Mouse (Mus musculus): Measurements from ENCODE around the gene Tjp1. TPM values are rescaled to one million over a fixed set of nuclear protein-coding genes. Genes with fewer than 3 reads are reported as not detected.

Gene Tjp1
- 28.3 and 30.3 TPM in 2 replicates for polyA plus RNA-seq (2014; fragmentation: Nextera tagmentation; extraction: Ambion mirVana)

GRCm38 (mm10) chr7:65527071-65528007 lies at the start of gene Tjp1:
TSS of gene Tjp1 (minus strand) at chr7:65527781.
- Histone ChIP-seq H3K27ac (ENCODE audit: low read depth, low read length) (no peak within 1 kb of the TSS), H3K9ac (ENCODE audit: low read length) (peak within 1 kb of the TSS; percentile 61), H3K4me2 (ENCODE audit: low read depth, low read length, severe bottlenecking) (peak within 1 kb of the TSS; percentile 89), H3K4me3 (ENCODE audit: low read depth, low read length) (peak within 1 kb of the TSS; percentile 66), H3K9me3 (ENCODE audit: control insufficient read depth, low read length) (no peaks in the 10 kb centered on the region), H3K27me3 (ENCODE audit: control insufficient read depth, insufficient read depth, low read length) (peaks cover 11% of the 10 kb centered on the region), H3K36me3 (ENCODE audit: control insufficient read depth, insufficient read depth, low read length) (no peaks in the 10 kb centered on the region), H3K4me1 (replicated peaks; ENCODE audit: control insufficient read depth, insufficient read depth, low read length) (no peaks in the 10 kb centered on the region; the same call in 1 of the 2 replicates)
- ATAC-seq (replicated peaks; ENCODE audit: low FRiP score) (peak; percentile 78), DNase-seq (ENCODE audit: low spot score) (peak; percentile 81)
- under 1% methylated on average over 112 of the region's 115 CpGs for WGBS

GRCm38 (mm10) chr7:65577118-65577517 lies 49.5 kb upstream of the Tjp1 start:
- H3K4me1 ChIP-seq (replicated peaks; ENCODE audit: control insufficient read depth, insufficient read depth, low read length), result no peaks in the 10 kb centered on the region
- WGBS, result 55% methylated on average over 12 of the region's 12 CpGs
- no peaks in the 10 kb centered on the region for H3K9me3 ChIP-seq (ENCODE audit: control insufficient read depth, low read length)
- no peaks in the 10 kb centered on the region for H3K36me3 ChIP-seq (ENCODE audit: control insufficient read depth, insufficient read depth, low read length)
- H3K9ac ChIP-seq (ENCODE audit: low read length), result no peak overlapping the region
- no peak overlapping the region for H3K4me3 ChIP-seq (ENCODE audit: low read depth, low read length)
- ATAC-seq (replicated peaks; ENCODE audit: low FRiP score) (no peak), DNase-seq (ENCODE audit: low spot score) (peak; percentile 60)
- H3K27me3 ChIP-seq (ENCODE audit: control insufficient read depth, insufficient read depth, low read length), result no peaks in the 10 kb centered on the region
- no peak overlapping the region for H3K27ac ChIP-seq (ENCODE audit: low read depth, low read length)
- no peak overlapping the region for H3K4me2 ChIP-seq (ENCODE audit: low read depth, low read length, severe bottlenecking)

- Histone ChIP-seq H3K9ac (ENCODE audit: low read length) (no peak overlapping the region), H3K27me3 (ENCODE audit: control insufficient read depth, insufficient read depth, low read length) (no peaks in the 10 kb centered on the region), H3K27ac (ENCODE audit: low read depth, low read length) (no peak overlapping the region), H3K4me1 (replicated peaks; ENCODE audit: control insufficient read depth, insufficient read depth, low read length) (no peaks in the 10 kb centered on the region), H3K4me3 (ENCODE audit: low read depth, low read length) (no peak overlapping the region), H3K36me3 (ENCODE audit: control insufficient read depth, insufficient read depth, low read length) (no peaks in the 10 kb centered on the region), H3K4me2 (ENCODE audit: low read depth, low read length, severe bottlenecking) (no peak overlapping the region), H3K9me3 (ENCODE audit: control insufficient read depth, low read length) (no peaks in the 10 kb centered on the region)
- DNase-seq (ENCODE audit: low spot score), result no peak
- 65% methylated on average over 5 of the region's 5 CpGs for WGBS
- ATAC-seq (replicated peaks; ENCODE audit: low FRiP score), result no peak
Measured at GRCm38 (mm10) chr7:65572731-65573130, 45.1 kb upstream of the Tjp1 start.

- Histone ChIP-seq H3K4me3 (ENCODE audit: low read depth, low read length) (no peak overlapping the region), H3K36me3 (ENCODE audit: control insufficient read depth, insufficient read depth, low read length) (no peaks in the 10 kb centered on the region), H3K27me3 (ENCODE audit: control insufficient read depth, insufficient read depth, low read length) (no peaks in the 10 kb centered on the region), H3K4me2 (ENCODE audit: low read depth, low read length, severe bottlenecking) (no peak overlapping the region), H3K4me1 (replicated peaks; ENCODE audit: control insufficient read depth, insufficient read depth, low read length) (no peaks in the 10 kb centered on the region), H3K9me3 (ENCODE audit: control insufficient read depth, low read length) (no peaks in the 10 kb centered on the region), H3K27ac (ENCODE audit: low read depth, low read length) (no peak overlapping the region), H3K9ac (ENCODE audit: low read length) (no peak overlapping the region)
- WGBS, result 84% methylated on average over 4 of the region's 4 CpGs
- no peak for ATAC-seq (replicated peaks; ENCODE audit: low FRiP score)
- DNase-seq (ENCODE audit: low spot score), result no peak
Measured at GRCm38 (mm10) chr7:65570691-65571090, 43.1 kb upstream of the Tjp1 start.

GRCm38 (mm10) chr7:65555996-65556395 lies 28.4 kb upstream of the Tjp1 start:
- DNase-seq (ENCODE audit: low spot score) (no peak), ATAC-seq (replicated peaks; ENCODE audit: low FRiP score) (no peak)
- WGBS, result 14% methylated on average over 1 of the region's 1 CpGs
- Histone ChIP-seq H3K4me1 (replicated peaks; ENCODE audit: control insufficient read depth, insufficient read depth, low read length) (no peaks in the 10 kb centered on the region), H3K27me3 (ENCODE audit: control insufficient read depth, insufficient read depth, low read length) (no peaks in the 10 kb centered on the region), H3K4me3 (ENCODE audit: low read depth, low read length) (no peak overlapping the region), H3K36me3 (ENCODE audit: control insufficient read depth, insufficient read depth, low read length) (no peaks in the 10 kb centered on the region), H3K9ac (ENCODE audit: low read length) (no peak overlapping the region), H3K4me2 (ENCODE audit: low read depth, low read length, severe bottlenecking) (no peak overlapping the region), H3K9me3 (ENCODE audit: control insufficient read depth, low read length) (no peaks in the 10 kb centered on the region), H3K27ac (ENCODE audit: low read depth, low read length) (no peak overlapping the region)

- DNase-seq (ENCODE audit: low spot score), result no peak
- no peaks in the 10 kb centered on the region for H3K27me3 ChIP-seq (ENCODE audit: control insufficient read depth, insufficient read depth, low read length)
- no peak overlapping the region for H3K4me3 ChIP-seq (ENCODE audit: low read depth, low read length)
- no peaks in the 10 kb centered on the region for H3K9me3 ChIP-seq (ENCODE audit: control insufficient read depth, low read length)
- H3K9ac ChIP-seq (ENCODE audit: low read length), result no peak overlapping the region
- no peaks in the 10 kb centered on the region for H3K36me3 ChIP-seq (ENCODE audit: control insufficient read depth, insufficient read depth, low read length)
- no peak overlapping the region for H3K27ac ChIP-seq (ENCODE audit: low read depth, low read length)
- ATAC-seq (replicated peaks; ENCODE audit: low FRiP score), result no peak
- no peaks in the 10 kb centered on the region for H3K4me1 ChIP-seq (replicated peaks; ENCODE audit: control insufficient read depth, insufficient read depth, low read length)
- no peak overlapping the region for H3K4me2 ChIP-seq (ENCODE audit: low read depth, low read length, severe bottlenecking)
- 50% methylated on average over 5 of the region's 5 CpGs for WGBS
Measured at GRCm38 (mm10) chr7:65545741-65546140, 18.2 kb upstream of the Tjp1 start.

GRCm38 (mm10) chr7:65532689-65533088 lies 5.1 kb upstream of the Tjp1 start:
- Histone ChIP-seq H3K27me3 (ENCODE audit: control insufficient read depth, insufficient read depth, low read length) (no peaks in the 10 kb centered on the region; the same call in 1 of the 2 replicates), H3K4me2 (ENCODE audit: low read depth, low read length, severe bottlenecking) (no peak overlapping the region), H3K9me3 (ENCODE audit: control insufficient read depth, low read length) (no peaks in the 10 kb centered on the region; the same call in 1 of the 2 replicates), H3K27ac (ENCODE audit: low read depth, low read length) (no peak overlapping the region), H3K9ac (ENCODE audit: low read length) (no peak overlapping the region), H3K36me3 (ENCODE audit: control insufficient read depth, insufficient read depth, low read length) (no peaks in the 10 kb centered on the region), H3K4me3 (ENCODE audit: low read depth, low read length) (no peak overlapping the region), H3K4me1 (replicated peaks; ENCODE audit: control insufficient read depth, insufficient read depth, low read length) (peaks cover 2% of the 10 kb centered on the region; the same call in 1 of the 2 replicates)
- 6% methylated on average over 4 of the region's 4 CpGs for WGBS
- ATAC-seq (replicated peaks; ENCODE audit: low FRiP score) (peak; percentile 73), DNase-seq (ENCODE audit: low spot score) (no peak)

GRCm38 (mm10) chr7:65523116-65523515 lies 4.5 kb downstream of the Tjp1 start:
- H3K9ac ChIP-seq (ENCODE audit: low read length), result no peak overlapping the region
- no peaks in the 10 kb centered on the region; the same call in 1 of the 2 replicates for H3K4me1 ChIP-seq (replicated peaks; ENCODE audit: control insufficient read depth, insufficient read depth, low read length)
- no peak overlapping the region for H3K27ac ChIP-seq (ENCODE audit: low read depth, low read length)
- no peak overlapping the region for H3K4me3 ChIP-seq (ENCODE audit: low read depth, low read length)
- peaks cover 11% of the 10 kb centered on the region for H3K27me3 ChIP-seq (ENCODE audit: control insufficient read depth, insufficient read depth, low read length)
- ATAC-seq (replicated peaks; ENCODE audit: low FRiP score) (no peak), DNase-seq (ENCODE audit: low spot score) (no peak)
- H3K9me3 ChIP-seq (ENCODE audit: control insufficient read depth, low read length), result no peaks in the 10 kb centered on the region
- no peaks in the 10 kb centered on the region for H3K36me3 ChIP-seq (ENCODE audit: control insufficient read depth, insufficient read depth, low read length)
- WGBS, result 94% methylated on average over 4 of the region's 4 CpGs
- no peak overlapping the region for H3K4me2 ChIP-seq (ENCODE audit: low read depth, low read length, severe bottlenecking)
